Mouse (Mus musculus) embryonic facial prominence, embryonic 15.5 days (tissue): ENCODE results near the gene Pip4k2c. TPM values are rescaled to one million over a fixed set of nuclear protein-coding genes. Genes with fewer than 3 reads are reported as not detected.
"Not testable (repeated sequence)": the region's sequence is repeated elsewhere in the genome, so short reads cannot be mapped to it uniquely, and the experiment has no call there.

Source experiments
- ATAC-seq: fragments of 200-750 bp; cut with Nextera tagmentation; 2 replicates; pipeline ENCODE4 v1.8.0; 2017; ENCODE audit warnings: low read depth, moderate TSS enrichment; ENCODE audit not compliant: insufficient number of reproducible peaks, low FRiP score, low TSS enrichment
- H3K27ac ChIP-seq: fragments of 300-500 bp; sonication (generic); replicated peaks from 2 replicates; pipeline ENCODE4 v1.5.1; 2015; ENCODE audit warnings: mild to moderate bottlenecking, inconsistent platforms
- H3K27me3 ChIP-seq: fragments of 300-500 bp; sonication (generic); 2 replicates; pipeline ENCODE4 v1.6.1; 2015; ENCODE audit warnings: inconsistent platforms
- H3K36me3 ChIP-seq: fragments of 300-500 bp; sonication (generic); 2 replicates; pipeline ENCODE4 v1.6.1; 2015; ENCODE audit warnings: mild to moderate bottlenecking, inconsistent platforms
- H3K4me1 ChIP-seq: fragments of 300-500 bp; sonication (generic); 2 replicates; pipeline ENCODE4 v1.6.1; 2015; ENCODE audit warnings: inconsistent platforms
- H3K4me2 ChIP-seq: fragments of 300-500 bp; sonication (generic); replicated peaks from 2 replicates; pipeline ENCODE4 v1.6.1; 2015; ENCODE audit warnings: mild to moderate bottlenecking, inconsistent platforms
- H3K4me3 ChIP-seq: fragments of 300-500 bp; sonication (generic); replicated peaks from 2 replicates; pipeline ENCODE4 v1.5.1; 2015; ENCODE audit warnings: mild to moderate bottlenecking, inconsistent platforms
- H3K9ac ChIP-seq: fragments of 300-500 bp; sonication (generic); 2 replicates; pipeline ENCODE4 v1.6.1; 2015; ENCODE audit warnings: inconsistent platforms
- H3K9me3 ChIP-seq: fragments of 300-500 bp; sonication (generic); replicated peaks from 2 replicates; pipeline ENCODE4 v1.6.1; 2016; ENCODE audit warnings: inconsistent platforms
- WGBS: fragments of 180-500 bp; shearing (Covaris S2); methylation state at CpG from one replicate; pipeline ENCODE4 v1.1.7; 2015; 5-methylcytosine and 5-hydroxymethylcytosine counted together
- polyA plus RNA-seq: library from polyadenylated mRNA; unstranded; fragments of >200 nt; fragmentation: Nextera tagmentation; extraction: Ambion mirVana; gene quantifications from 2 replicates; pipeline ENCODE4 v1.2.1, GENCODE M21; 2015

Gene Pip4k2c
- polyA plus RNA-seq, 1 experiment from 2014 or later = 31.3 TPM

GRCm38 (mm10) chr10:127158471-127158870 is 52.9 kb downstream of the Pip4k2c start:
- WGBS = 68% methylated on average over 3 of the region's 3 CpGs
- no peak overlapping the region for H3K4me3 ChIP-seq
- no peaks in the 10 kb centered on the region for H3K27me3 ChIP-seq
- H3K9ac ChIP-seq = no peak overlapping the region
- H3K36me3 ChIP-seq = no peaks in the 10 kb centered on the region
- no peak overlapping the region for H3K27ac ChIP-seq
- H3K4me1 ChIP-seq = no peaks in the 10 kb centered on the region
- no peaks in the 10 kb centered on the region for H3K9me3 ChIP-seq
- no peak for ATAC-seq
- H3K4me2 ChIP-seq = no peak overlapping the region

GRCm38 (mm10) chr10:127156511-127156910 is 54.9 kb downstream of the Pip4k2c start:
- WGBS = 70% methylated on average over 1 of the region's 1 CpGs
- no peak overlapping the region for H3K27ac ChIP-seq
- ATAC-seq = no peak
- no peaks in the 10 kb centered on the region for H3K27me3 ChIP-seq
- no peak overlapping the region for H3K4me2 ChIP-seq
- no peak overlapping the region for H3K9ac ChIP-seq
- H3K4me1 ChIP-seq = no peaks in the 10 kb centered on the region
- no peaks in the 10 kb centered on the region for H3K9me3 ChIP-seq
- no peaks in the 10 kb centered on the region for H3K36me3 ChIP-seq
- H3K4me3 ChIP-seq = no peak overlapping the region

DNA sequence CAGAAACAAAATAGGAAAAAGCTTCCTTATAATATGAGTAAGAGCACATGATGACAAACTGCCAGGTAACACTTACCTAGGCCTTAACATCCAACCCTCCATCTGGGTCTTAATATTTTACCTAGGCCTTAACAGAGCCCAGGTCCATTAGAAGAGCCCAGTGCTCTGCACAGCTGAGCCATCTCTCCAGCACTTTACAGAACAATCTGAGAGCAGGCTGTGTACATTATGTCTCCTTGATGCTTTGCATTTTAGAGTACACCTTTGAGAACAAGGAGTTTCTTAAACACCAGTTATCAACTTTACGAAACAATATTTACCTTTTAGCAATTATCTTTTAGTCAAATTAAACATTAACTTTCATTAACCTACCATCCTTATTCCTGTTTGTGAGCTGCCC is 55.3 kb downstream of the Pip4k2c start:
- no peaks in the 10 kb centered on the region for H3K9me3 ChIP-seq
- no peak for ATAC-seq
- H3K27ac ChIP-seq = no peak overlapping the region
- no peaks in the 10 kb centered on the region for H3K36me3 ChIP-seq
- H3K4me3 ChIP-seq = no peak overlapping the region
- H3K4me2 ChIP-seq = no peak overlapping the region
- no peaks in the 10 kb centered on the region for H3K4me1 ChIP-seq
- WGBS = 87% methylated on average over 1 of the region's 1 CpGs
- H3K27me3 ChIP-seq = no peaks in the 10 kb centered on the region
- H3K9ac ChIP-seq = no peak overlapping the region

- H3K9me3 ChIP-seq = no peaks in the 10 kb centered on the region
- WGBS = 86% methylated on average over 5 of the region's 5 CpGs
- no peak overlapping the region for H3K4me2 ChIP-seq
- no peaks in the 10 kb centered on the region for H3K4me1 ChIP-seq
- H3K9ac ChIP-seq = no peak overlapping the region
- no peak overlapping the region for H3K4me3 ChIP-seq
- no peaks in the 10 kb centered on the region for H3K36me3 ChIP-seq
- no peaks in the 10 kb centered on the region for H3K27me3 ChIP-seq
- H3K27ac ChIP-seq = no peak overlapping the region
- ATAC-seq = no peak
These were observed 56.7 kb downstream of the Pip4k2c start for GRCm38 (mm10) chr10:127154652-127155051.

DNA sequence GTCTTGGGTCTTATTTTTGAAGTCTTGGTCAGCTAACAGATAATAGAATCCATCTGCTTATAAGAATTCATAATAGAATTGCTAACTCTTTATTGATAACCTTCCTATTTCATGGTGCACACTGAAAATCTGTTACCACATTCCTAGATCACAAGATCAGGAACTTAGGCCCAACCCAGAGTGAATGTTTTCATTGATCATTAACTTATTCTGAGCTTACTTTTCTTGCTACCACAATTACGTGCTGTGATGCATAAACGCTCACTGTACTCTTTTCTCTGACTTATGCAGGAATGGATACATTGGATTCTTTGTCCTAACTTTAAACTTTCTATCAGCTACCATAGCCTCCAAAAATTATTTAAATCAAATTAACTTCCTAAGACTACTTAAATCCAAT is 57.1 kb downstream of the Pip4k2c start:
- Histone ChIP-seq H3K9me3 (no peaks in the 10 kb centered on the region), H3K4me3 (no peak overlapping the region), H3K4me1 (no peaks in the 10 kb centered on the region), H3K4me2 (no peak overlapping the region), H3K27ac (no peak overlapping the region), H3K27me3 (no peaks in the 10 kb centered on the region), H3K36me3 (no peaks in the 10 kb centered on the region), H3K9ac (no peak overlapping the region)
- WGBS = 92% methylated on average over 2 of the region's 2 CpGs
- no peak for ATAC-seq

DNA sequence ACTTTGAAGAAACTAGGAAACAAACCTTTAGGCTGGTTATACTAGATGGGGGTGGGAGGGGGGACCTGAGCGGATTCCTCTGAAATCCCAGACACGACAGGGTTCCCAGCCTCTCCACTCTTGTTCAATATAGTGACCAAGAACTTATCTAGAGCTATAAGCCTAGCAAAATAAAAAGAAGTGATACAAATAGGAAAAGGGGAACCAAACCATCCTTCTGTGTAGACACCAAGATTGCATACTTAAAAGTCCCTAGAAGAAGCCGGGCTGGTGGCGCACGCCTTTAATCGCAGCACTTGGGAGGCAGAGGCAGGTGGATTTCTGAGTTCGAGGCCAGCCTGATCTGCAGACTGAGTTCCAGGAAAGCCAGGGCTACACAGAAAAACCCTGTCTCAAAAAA is 58.1 kb downstream of the Pip4k2c start:
- H3K9me3 ChIP-seq = no peaks in the 10 kb centered on the region
- no peak overlapping the region for H3K27ac ChIP-seq
- WGBS = 93% methylated on average over 7 of the region's 7 CpGs
- no peak overlapping the region for H3K9ac ChIP-seq
- no peaks in the 10 kb centered on the region for H3K36me3 ChIP-seq
- H3K4me2 ChIP-seq = no peak overlapping the region
- no peak overlapping the region for H3K4me3 ChIP-seq
- H3K27me3 ChIP-seq = no peaks in the 10 kb centered on the region
- no peaks in the 10 kb centered on the region for H3K4me1 ChIP-seq
- no peak for ATAC-seq

- not testable (repeated sequence) for H3K9ac ChIP-seq, ATAC-seq
- 85% methylated on average over 10 of the region's 10 CpGs for WGBS
These were observed 58.8 kb downstream of the Pip4k2c start for GRCm38 (mm10) chr10:127152556-127152955.

GRCm38 (mm10) chr10:127151233-127151632 is 60.2 kb downstream of the Pip4k2c start:
- H3K27ac ChIP-seq, H3K4me1 ChIP-seq, H3K27me3 ChIP-seq, H3K36me3 ChIP-seq, ATAC-seq, H3K4me3 ChIP-seq, H3K4me2 ChIP-seq, H3K9ac ChIP-seq, H3K9me3 ChIP-seq: not testable (repeated sequence)
- 88% methylated on average over 3 of the region's 3 CpGs for WGBS

More at GRCm38 (mm10) chr10:127152556-127152955, 58.8 kb downstream of the Pip4k2c start:
- not testable (repeated sequence) for H3K27ac ChIP-seq, H3K27me3 ChIP-seq, H3K36me3 ChIP-seq, H3K4me2 ChIP-seq, H3K4me3 ChIP-seq, H3K9me3 ChIP-seq, H3K4me1 ChIP-seq

GRCm38 (mm10) chr10:127150471-127150872 is 60.9 kb downstream of the Pip4k2c start:
- Histone ChIP-seq H3K27me3 (no peaks in the 10 kb centered on the region), H3K36me3 (no peaks in the 10 kb centered on the region), H3K9me3 (no peaks in the 10 kb centered on the region), H3K9ac (no peak overlapping the region), H3K4me1 (no peaks in the 10 kb centered on the region), H3K4me3 (no peak overlapping the region), H3K27ac (no peak overlapping the region), H3K4me2 (no peak overlapping the region)
- WGBS = 72% methylated on average over 4 of the region's 4 CpGs
- ATAC-seq = no peak

- Histone ChIP-seq H3K9me3 (no peaks in the 10 kb centered on the region), H3K27me3 (no peaks in the 10 kb centered on the region), H3K4me1 (no peaks in the 10 kb centered on the region), H3K27ac (no peak overlapping the region), H3K4me2 (no peak overlapping the region), H3K9ac (no peak overlapping the region), H3K4me3 (no peak overlapping the region), H3K36me3 (no peaks in the 10 kb centered on the region)
- WGBS = 78% methylated on average over 6 of the region's 6 CpGs
- ATAC-seq = no peak
These were observed 64.2 kb downstream of the Pip4k2c start for GRCm38 (mm10) chr10:127147135-127147534.
